Mouse (Mus musculus): ENCODE results near the gene Crcp. TPM values are rescaled to one million over a fixed set of nuclear protein-coding genes. Genes with fewer than 3 reads are reported as not detected.

Crcp gene
- total RNA-seq, 2 experiments from 2014 or later = 13.3 to 13.9 TPM

- DNase-seq = no peak
Measured at GRCm38 (mm10) chr5:130097837-130098236, 68.7 kb downstream of the Crcp start.

GRCm38 (mm10) chr5:130101724-130102123 is 72.6 kb downstream of the Crcp start:
- DNase-seq = no peak

- no peak for DNase-seq
Measured at GRCm38 (mm10) chr5:130109348-130109747, 80.3 kb downstream of the Crcp start.

Other genes with a start within 250 kb of the Crcp start
- 10 to 100 TPM; 11.6 to 12.3 TPM for gene Psph, start 241.8 kb upstream of the Crcp start, total RNA-seq (2021)
- gene Sumf2, start 182.3 kb upstream of the Crcp start, total RNA-seq (2021) = 1 to 10 TPM; 8.4 to 8.6 TPM
- gene Chchd2, start 141.8 kb upstream of the Crcp start, total RNA-seq (2021) = 100 to 1,000 TPM; 560 to 586 TPM
- 1 to 10 TPM in 1 of 2 experiments, under 1 TPM in 1; 0.19 to 1.1 TPM for gene Zbed5, start 133.6 kb upstream of the Crcp start, total RNA-seq (2021)
- gene Phkg1, start 130.7 kb upstream of the Crcp start, total RNA-seq (2021) = 100 to 1,000 TPM; 297 to 365 TPM
- gene Nupr1l, start 120.8 kb upstream of the Crcp start, total RNA-seq (2021) = 1 to 10 TPM in 1 of 2 experiments, not detected in 1; 1.2 TPM
- gene Vkorc1l1, start 87.3 kb upstream of the Crcp start, total RNA-seq (2021) = 10 to 100 TPM; 18.3 to 19.4 TPM
- 10 to 100 TPM in 1 of 2 experiments, 1 to 10 TPM in 1; 9.2 to 14.7 TPM for gene Gusb, start 26.2 kb upstream of the Crcp start, total RNA-seq (2021)
- 10 to 100 TPM in 1 of 2 experiments, 1 to 10 TPM in 1; 9.4 to 10.1 TPM for gene Asl, start within 50 bp of the Crcp start, total RNA-seq (2021)
- gene Tpst1, start 44.0 kb downstream of the Crcp start, total RNA-seq (2021) = 1 to 10 TPM; 5.8 to 7.7 TPM
- gene Kctd7, start 115.6 kb downstream of the Crcp start, total RNA-seq (2021) = 1 to 10 TPM; 2.8 to 3.9 TPM
- 10 to 100 TPM; 71.7 to 81.0 TPM for gene Rabgef1, start 142.5 kb downstream of the Crcp start, total RNA-seq (2021)
- 10 to 100 TPM; 36.0 to 40.1 TPM for gene Tmem248, start 187.8 kb downstream of the Crcp start, total RNA-seq (2021)
- 10 to 100 TPM; 25.5 to 25.6 TPM for gene Sbds, start 226.2 kb downstream of the Crcp start, total RNA-seq (2021)
- gene Tyw1, start 226.3 kb downstream of the Crcp start, total RNA-seq (2021) = 1 to 10 TPM; 8.7 to 8.8 TPM

All from gastrocnemius, postnatal 25 days (tissue).